Mouse (Mus musculus): ENCODE measurements around the gene Krtap16-1. TPM values are rescaled to one million over a fixed set of nuclear protein-coding genes. Genes with fewer than 3 reads are reported as not detected.

Krtap16-1 gene
- polyA plus RNA-seq, 1 experiment: not detected

DNA sequence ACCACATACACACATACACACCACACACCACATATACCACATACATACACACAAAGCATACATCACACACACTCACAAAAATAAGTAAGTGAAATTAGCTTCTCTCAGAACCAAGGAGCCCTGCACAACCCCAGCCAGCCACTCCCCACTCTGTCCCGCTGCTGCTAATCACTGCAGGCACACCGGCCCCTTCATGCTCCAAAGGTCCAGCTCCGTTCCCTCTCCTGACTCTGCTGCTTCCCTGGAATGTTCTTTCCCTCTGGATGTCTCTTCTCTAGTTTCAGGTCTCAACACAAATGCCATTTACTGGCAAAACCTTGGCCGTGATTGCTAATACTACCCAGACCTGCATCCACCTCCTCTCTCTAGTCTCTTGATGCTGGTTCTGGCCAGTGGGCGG lies 24.3 kb upstream of the Krtap16-1 start:
- H3K4me3 ChIP-seq (ENCODE audit: control insufficient read depth, insufficient read depth, low read length): no peak overlapping the region
- TF ChIP-seq CTCF (IDR thresholded peaks at IDR 0.05; ENCODE audit: borderline replicate concordance, control insufficient read depth, extremely low read depth, insufficient read depth, low read length, poor library complexity): no peak
- TF ChIP-seq POLR2A (IDR thresholded peaks at IDR 0.05; ENCODE audit: control insufficient read depth, extremely low read depth, insufficient read depth, low read length, poor library complexity): no peak
- H3K36me3 ChIP-seq (ENCODE audit: control insufficient read depth, insufficient read depth, low read length): no peaks in the 10 kb centered on the region
- no peak for DNase-seq
- 88% methylated on average over 5 of the region's 5 CpGs for WGBS
- H3K4me1 ChIP-seq (replicated peaks; ENCODE audit: control insufficient read depth, insufficient read depth, low read length): no peaks in the 10 kb centered on the region
- no peaks in the 10 kb centered on the region for H3K27me3 ChIP-seq (ENCODE audit: control insufficient read depth, insufficient read depth, low read length)
- no peak overlapping the region for H3K27ac ChIP-seq (ENCODE audit: control insufficient read depth, insufficient read depth, low read length)

DNA sequence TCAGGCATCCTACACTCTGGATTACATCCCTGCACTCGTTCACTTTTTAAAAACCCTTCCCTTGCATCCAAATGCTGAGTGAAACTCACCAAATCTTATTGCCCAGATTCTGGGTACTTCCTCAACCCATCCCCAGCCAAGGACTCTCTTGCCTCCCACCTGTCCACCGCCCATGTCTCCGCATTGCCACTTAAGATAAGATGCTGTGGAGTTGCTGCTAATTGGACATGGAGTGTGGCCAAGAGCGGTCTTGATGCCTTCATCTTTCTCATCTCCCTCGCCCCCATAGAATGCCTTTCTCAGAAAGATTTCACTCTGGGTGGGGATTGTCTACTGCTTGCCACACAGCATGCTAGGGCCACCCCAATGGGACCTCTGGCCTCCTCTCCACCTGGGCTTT lies 21.9 kb upstream of the Krtap16-1 start:
- Histone ChIP-seq H3K36me3 (ENCODE audit: control insufficient read depth, insufficient read depth, low read length) (no peaks in the 10 kb centered on the region), H3K4me3 (ENCODE audit: control insufficient read depth, insufficient read depth, low read length) (no peak overlapping the region), H3K27ac (ENCODE audit: control insufficient read depth, insufficient read depth, low read length) (no peak overlapping the region), H3K27me3 (ENCODE audit: control insufficient read depth, insufficient read depth, low read length) (no peaks in the 10 kb centered on the region), H3K4me1 (replicated peaks; ENCODE audit: control insufficient read depth, insufficient read depth, low read length) (no peaks in the 10 kb centered on the region)
- WGBS: 92% methylated on average over 5 of the region's 5 CpGs
- DNase-seq: no peak
- TF ChIP-seq POLR2A (IDR thresholded peaks at IDR 0.05; ENCODE audit: control insufficient read depth, extremely low read depth, insufficient read depth, low read length, poor library complexity): no peak
- TF ChIP-seq CTCF (IDR thresholded peaks at IDR 0.05; ENCODE audit: borderline replicate concordance, control insufficient read depth, extremely low read depth, insufficient read depth, low read length, poor library complexity): no peak

DNA sequence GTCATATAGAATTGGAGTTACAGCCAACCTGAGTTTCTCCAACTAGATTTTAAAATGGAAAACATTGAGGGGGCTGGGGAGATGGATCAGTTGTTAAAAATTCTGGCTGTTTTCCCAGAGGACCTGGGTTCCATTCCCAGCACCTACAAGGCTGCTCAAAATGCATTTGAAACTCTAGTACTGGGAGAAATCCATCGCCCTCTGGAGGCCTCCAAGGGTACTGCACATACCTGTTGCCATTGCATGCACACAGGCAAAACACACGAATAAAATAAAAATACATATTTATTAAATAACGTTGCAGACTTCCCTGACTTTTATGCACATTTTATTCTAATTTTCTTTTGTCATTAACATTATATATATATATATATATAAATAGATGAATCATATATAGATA lies 20.2 kb upstream of the Krtap16-1 start:
- H3K27ac ChIP-seq (ENCODE audit: control insufficient read depth, insufficient read depth, low read length): no peak overlapping the region
- TF ChIP-seq POLR2A (IDR thresholded peaks at IDR 0.05; ENCODE audit: control insufficient read depth, extremely low read depth, insufficient read depth, low read length, poor library complexity): no peak
- TF ChIP-seq CTCF (IDR thresholded peaks at IDR 0.05; ENCODE audit: borderline replicate concordance, control insufficient read depth, extremely low read depth, insufficient read depth, low read length, poor library complexity): no peak
- no peaks in the 10 kb centered on the region for H3K36me3 ChIP-seq (ENCODE audit: control insufficient read depth, insufficient read depth, low read length)
- WGBS: 59% methylated on average over 3 of the region's 3 CpGs
- H3K4me1 ChIP-seq (replicated peaks; ENCODE audit: control insufficient read depth, insufficient read depth, low read length): no peaks in the 10 kb centered on the region
- no peak overlapping the region for H3K4me3 ChIP-seq (ENCODE audit: control insufficient read depth, insufficient read depth, low read length)
- DNase-seq: no peak
- no peaks in the 10 kb centered on the region for H3K27me3 ChIP-seq (ENCODE audit: control insufficient read depth, insufficient read depth, low read length)

DNA sequence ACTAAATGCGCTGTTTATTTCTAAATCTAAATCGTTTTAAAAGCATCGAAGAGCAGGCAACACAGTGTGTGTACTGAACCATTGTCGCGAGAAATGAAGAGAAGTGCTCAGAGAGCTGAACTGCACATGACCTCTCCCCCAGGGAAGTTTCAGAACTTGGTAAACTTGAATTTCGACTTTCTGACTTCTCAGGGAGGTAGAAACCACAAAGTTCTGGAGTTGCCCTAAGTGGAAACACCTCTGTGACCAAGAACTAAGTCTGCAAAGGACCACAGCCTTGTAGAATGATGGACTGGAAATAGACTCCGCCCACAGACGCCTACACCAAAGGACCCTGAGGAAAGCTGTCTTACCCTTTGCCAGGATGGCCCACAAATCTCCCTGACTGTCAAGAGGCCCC lies 19.5 kb upstream of the Krtap16-1 start:
- no peak for DNase-seq
- Histone ChIP-seq H3K27me3 (ENCODE audit: control insufficient read depth, insufficient read depth, low read length) (no peaks in the 10 kb centered on the region), H3K4me1 (replicated peaks; ENCODE audit: control insufficient read depth, insufficient read depth, low read length) (no peaks in the 10 kb centered on the region), H3K36me3 (ENCODE audit: control insufficient read depth, insufficient read depth, low read length) (no peaks in the 10 kb centered on the region), H3K27ac (ENCODE audit: control insufficient read depth, insufficient read depth, low read length) (no peak overlapping the region), H3K4me3 (ENCODE audit: control insufficient read depth, insufficient read depth, low read length) (no peak overlapping the region)
- TF ChIP-seq CTCF (IDR thresholded peaks at IDR 0.05; ENCODE audit: borderline replicate concordance, control insufficient read depth, extremely low read depth, insufficient read depth, low read length, poor library complexity) (no peak), POLR2A (IDR thresholded peaks at IDR 0.05; ENCODE audit: control insufficient read depth, extremely low read depth, insufficient read depth, low read length, poor library complexity) (no peak)
- 89% methylated on average over 8 of the region's 8 CpGs for WGBS

DNA sequence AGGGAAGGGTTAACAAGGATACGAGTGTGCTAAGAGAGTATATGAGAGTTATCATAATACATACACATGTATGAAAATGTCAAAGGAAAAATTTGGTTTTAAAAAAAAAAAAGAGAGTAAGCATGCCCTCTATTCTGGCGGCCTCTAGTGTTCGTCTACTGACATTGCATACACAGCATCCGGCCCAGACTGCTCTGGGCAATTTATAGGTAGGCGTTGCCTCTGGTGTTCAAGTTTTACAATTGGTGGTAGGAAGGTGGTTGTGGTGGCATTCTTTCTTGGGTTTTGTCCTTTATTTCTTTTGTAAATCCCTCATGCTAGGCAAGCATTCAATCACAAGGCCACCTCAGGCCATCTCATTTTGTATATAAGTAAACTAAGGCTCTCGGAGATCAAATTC lies 18.4 kb upstream of the Krtap16-1 start:
- no peaks in the 10 kb centered on the region for H3K4me1 ChIP-seq (replicated peaks; ENCODE audit: control insufficient read depth, insufficient read depth, low read length)
- TF ChIP-seq POLR2A (IDR thresholded peaks at IDR 0.05; ENCODE audit: control insufficient read depth, extremely low read depth, insufficient read depth, low read length, poor library complexity) (no peak), CTCF (IDR thresholded peaks at IDR 0.05; ENCODE audit: borderline replicate concordance, control insufficient read depth, extremely low read depth, insufficient read depth, low read length, poor library complexity) (no peak)
- H3K4me3 ChIP-seq (ENCODE audit: control insufficient read depth, insufficient read depth, low read length): no peak overlapping the region
- H3K27ac ChIP-seq (ENCODE audit: control insufficient read depth, insufficient read depth, low read length): no peak overlapping the region
- H3K36me3 ChIP-seq (ENCODE audit: control insufficient read depth, insufficient read depth, low read length): no peaks in the 10 kb centered on the region
- WGBS: 25% methylated on average over 6 of the region's 6 CpGs
- H3K27me3 ChIP-seq (ENCODE audit: control insufficient read depth, insufficient read depth, low read length): no peaks in the 10 kb centered on the region
- peak; percentile 16 for DNase-seq

DNA sequence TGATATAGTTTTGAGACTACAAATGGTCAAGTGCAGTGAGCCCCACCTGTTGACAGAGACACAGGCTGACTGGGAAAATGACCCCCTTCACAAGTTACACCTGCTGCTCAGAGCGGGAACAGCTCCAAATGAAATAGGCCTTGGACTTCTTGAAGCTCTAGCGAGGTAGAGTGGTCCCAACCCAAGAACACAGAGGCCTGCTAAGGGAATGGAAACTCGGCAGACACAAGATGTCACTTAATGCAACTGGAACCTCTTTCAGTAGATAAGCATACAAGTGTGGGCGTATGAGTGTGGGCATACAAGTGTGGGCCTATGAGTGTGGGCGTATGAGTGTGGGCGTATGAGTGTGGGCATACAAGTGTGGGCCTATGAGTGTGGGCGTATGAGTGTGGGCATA lies 12.7 kb upstream of the Krtap16-1 start:
- no peaks in the 10 kb centered on the region for H3K36me3 ChIP-seq (ENCODE audit: control insufficient read depth, insufficient read depth, low read length)
- no peaks in the 10 kb centered on the region for H3K4me1 ChIP-seq (replicated peaks; ENCODE audit: control insufficient read depth, insufficient read depth, low read length)
- H3K27me3 ChIP-seq (ENCODE audit: control insufficient read depth, insufficient read depth, low read length): no peaks in the 10 kb centered on the region; the same call in 1 of the 2 replicates
- TF ChIP-seq CTCF (IDR thresholded peaks at IDR 0.05; ENCODE audit: borderline replicate concordance, control insufficient read depth, extremely low read depth, insufficient read depth, low read length, poor library complexity) (no peak), POLR2A (IDR thresholded peaks at IDR 0.05; ENCODE audit: control insufficient read depth, extremely low read depth, insufficient read depth, low read length, poor library complexity) (no peak)
- WGBS: 96% methylated on average over 7 of the region's 7 CpGs
- no peak for DNase-seq
- H3K27ac ChIP-seq (ENCODE audit: control insufficient read depth, insufficient read depth, low read length): no peak overlapping the region
- H3K4me3 ChIP-seq (ENCODE audit: control insufficient read depth, insufficient read depth, low read length): no peak overlapping the region

DNA sequence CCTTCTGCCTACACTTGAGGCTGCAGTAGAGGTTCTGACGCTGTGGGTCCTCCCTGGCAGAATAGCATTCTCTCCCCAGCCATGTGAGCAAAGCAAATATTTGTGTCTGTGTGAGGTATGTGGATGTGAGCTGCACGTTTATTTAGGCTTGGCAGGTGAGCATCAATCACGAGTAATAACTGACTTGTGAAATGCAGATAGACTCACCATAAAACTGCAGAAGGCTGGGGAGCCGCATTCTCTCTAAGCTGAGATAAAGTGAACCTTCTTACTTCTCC lies 7.9 kb upstream of the Krtap16-1 start:
- Histone ChIP-seq H3K4me1 (replicated peaks; ENCODE audit: control insufficient read depth, insufficient read depth, low read length) (no peaks in the 10 kb centered on the region), H3K4me3 (ENCODE audit: control insufficient read depth, insufficient read depth, low read length) (no peak overlapping the region), H3K27me3 (ENCODE audit: control insufficient read depth, insufficient read depth, low read length) (no peaks in the 10 kb centered on the region; the same call in 1 of the 2 replicates), H3K27ac (ENCODE audit: control insufficient read depth, insufficient read depth, low read length) (no peak overlapping the region), H3K36me3 (ENCODE audit: control insufficient read depth, insufficient read depth, low read length) (no peaks in the 10 kb centered on the region)
- TF ChIP-seq POLR2A (IDR thresholded peaks at IDR 0.05; ENCODE audit: control insufficient read depth, extremely low read depth, insufficient read depth, low read length, poor library complexity) (no peak), CTCF (IDR thresholded peaks at IDR 0.05; ENCODE audit: borderline replicate concordance, control insufficient read depth, extremely low read depth, insufficient read depth, low read length, poor library complexity) (no peak)
- WGBS: 62% methylated on average over 4 of the region's 4 CpGs
- no peak for DNase-seq

All from thymus, adult 2 months (tissue).